Mouse (Mus musculus): ENCODE measurements at regions not wholly inside any gene's neighbourhood (a gene's known extent, or its start where the extent isn't known, plus 50 kb on each side); places are given as distances from the start of the nearest gene placed in this dataset.
"Not testable (repeated sequence)": the region's sequence is repeated elsewhere in the genome, so short reads cannot be mapped to it uniquely, and the experiment has no call there.

DNA sequence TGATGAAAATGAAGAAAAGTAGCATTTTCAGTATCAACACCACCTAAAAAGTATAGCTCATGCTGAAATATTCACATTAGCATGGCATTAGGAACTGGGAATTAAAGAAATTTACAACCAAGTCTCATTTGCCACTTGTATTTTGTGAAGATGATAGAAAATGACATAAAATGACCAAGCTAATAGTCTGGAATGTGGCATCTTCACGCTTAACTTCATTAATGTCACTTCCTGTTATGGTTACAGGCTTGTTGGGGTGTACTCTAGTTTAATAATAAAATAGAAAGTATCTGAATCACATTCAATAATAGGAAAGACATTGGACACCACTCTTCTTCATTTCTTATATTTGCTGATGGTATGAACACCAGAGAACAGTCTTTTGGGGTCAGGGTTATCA, 167.1 kb downstream of the Pcdh17 start:
- no peak for DNase-seq

DNA sequence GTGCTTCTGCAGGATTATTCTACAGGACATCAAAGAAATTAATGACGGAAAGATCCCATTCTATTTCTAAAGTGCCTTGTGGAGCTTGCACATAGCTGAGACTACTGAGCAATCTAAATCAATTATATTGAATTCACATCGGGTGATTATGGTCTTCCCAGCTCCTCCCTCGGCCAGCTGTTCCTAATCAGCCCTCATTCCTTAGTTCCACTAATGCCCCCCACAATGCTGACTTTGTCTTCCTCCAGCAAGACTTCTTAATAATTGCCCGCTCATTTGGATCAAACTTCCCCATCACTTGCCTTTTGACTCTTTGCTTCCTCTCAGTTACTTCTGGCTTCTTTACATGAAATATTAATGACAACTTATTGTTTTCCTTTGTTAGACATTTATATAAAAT, 169.2 kb downstream of the Pcdh17 start:
- DNase-seq, result no peak

DNA sequence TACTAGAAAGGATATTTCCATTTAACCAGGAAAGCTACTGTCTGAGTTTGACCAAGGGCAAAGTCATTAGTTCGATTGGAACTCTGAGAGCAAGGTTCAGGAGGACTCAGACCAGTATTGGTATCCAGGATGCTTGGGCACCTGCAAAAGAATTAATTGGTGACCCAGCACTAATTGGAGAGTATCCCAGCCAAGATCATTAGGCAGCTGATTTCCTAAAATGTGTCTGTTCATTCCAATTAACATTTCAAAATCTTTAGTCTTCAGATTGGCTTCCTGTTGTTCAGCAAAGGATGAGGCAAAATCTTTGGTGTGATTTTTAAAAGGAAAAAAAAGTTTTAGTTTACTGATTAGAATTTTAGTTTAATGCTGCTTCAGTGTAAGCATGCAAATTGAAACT, 201.7 kb downstream of the Pcdh17 start:
- DNase-seq, result no peak

DNA sequence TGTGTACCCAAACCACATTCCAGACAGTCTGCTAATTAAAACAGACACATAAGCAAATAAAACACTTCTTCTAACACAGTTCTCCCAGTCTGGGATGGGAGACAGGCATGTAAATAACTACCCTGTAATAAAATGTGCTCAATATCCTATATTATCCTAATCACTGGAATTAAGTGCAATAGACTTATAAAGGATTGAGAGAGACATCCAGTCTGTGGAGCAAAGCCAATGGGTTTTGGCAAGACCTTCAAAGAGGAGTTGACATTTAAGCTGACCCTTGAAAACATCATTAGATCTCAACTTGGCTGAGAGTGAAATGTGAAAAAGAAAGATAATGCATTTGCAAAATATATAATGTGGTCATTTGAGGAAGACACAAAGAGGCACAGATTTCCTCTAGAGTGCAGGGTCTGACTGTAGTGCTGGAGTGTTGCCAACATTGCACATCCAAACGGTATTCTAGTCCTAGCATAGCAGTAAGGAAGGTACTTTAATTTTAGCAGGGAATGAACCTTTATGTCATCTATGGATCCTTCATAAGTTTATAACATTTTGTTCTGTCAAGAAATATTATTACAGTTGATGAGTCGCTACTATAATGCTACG, 202.7 kb downstream of the Pcdh17 start:
- no peak for DNase-seq

DNA sequence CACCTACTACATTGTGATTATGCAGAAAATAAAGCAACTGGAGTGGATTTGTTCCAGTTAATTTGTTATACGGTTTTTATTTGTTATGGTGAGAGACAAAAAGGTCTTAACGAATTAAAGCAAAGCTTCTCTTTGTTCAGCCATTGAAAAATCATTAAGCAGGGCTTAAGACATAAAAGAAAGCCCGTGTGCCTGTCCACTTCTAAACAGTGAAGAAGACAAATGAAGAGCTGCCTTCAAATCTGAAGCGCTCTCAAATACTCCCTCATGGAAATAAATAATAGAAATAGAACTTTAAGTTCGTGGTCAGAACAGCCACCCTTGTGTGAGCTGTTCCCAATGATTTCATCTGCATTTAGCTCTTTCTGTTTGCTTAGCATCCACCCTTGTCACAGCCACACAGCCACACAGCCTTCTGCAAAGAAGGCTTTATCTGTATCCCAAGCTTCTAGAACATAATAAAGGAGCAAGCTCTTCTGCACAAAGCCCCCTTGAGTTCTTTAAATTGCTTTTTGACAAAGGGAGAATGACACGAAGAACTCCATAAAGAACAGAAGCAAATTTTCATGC, 215.9 kb downstream of the Pcdh17 start:
- no peak for DNase-seq

DNA sequence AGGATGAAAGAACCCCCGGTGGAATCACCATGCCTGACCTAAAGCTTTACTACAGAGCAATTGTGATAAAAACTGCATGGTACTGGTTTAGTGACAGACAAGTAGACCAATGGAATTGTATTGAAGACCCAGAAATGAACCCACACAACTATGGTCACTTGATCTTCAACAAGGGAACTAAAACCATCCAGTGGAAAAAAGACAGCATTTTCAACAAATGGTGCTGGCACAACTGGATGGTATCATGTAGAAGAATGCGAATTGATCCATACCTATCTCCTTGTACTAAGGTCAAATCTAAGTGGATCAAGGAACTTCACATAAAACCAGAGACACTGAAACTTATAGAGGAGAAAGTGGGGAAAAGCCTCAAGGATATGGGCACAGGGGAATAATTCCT, 224.3 kb downstream of the Pcdh17 start:
- not testable (repeated sequence) for DNase-seq

DNA sequence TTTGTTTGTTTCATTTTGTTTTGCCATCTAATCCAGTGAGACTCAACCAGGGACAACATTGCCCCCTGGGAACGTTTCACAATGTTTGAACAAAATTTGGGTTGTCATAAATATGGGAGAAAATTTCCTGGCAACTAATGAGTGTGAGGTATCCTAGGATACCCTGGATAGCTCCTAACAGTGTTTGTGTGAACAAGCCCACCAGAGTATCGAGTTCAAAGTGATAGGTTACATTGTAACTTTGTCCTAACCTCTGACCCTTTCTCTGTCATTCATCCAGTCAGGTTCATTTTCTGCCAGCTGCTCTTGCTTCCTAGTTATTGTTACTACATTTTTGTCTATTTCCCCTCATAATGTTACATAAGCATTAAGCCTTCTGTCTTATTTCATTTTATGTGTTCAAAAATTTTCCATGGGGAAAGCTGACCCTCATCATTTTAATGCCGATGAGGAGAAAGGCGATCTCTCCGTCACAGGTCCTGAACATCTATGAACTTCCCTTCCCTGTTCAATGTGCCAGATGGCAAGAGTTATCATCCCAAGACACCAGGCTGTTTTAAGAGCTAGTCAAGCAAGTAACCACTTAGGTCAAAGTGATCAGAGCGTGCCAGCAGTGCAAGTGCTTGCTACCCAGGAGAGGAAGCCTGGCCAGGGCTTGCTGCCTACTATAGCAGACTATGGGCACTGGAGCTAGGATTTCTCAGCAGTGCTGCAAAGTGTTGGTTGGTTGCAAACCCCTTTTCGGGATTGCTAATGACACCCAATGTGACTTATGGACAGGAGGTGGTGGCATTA, 228.5 kb downstream of the Pcdh17 start:
- peak; percentile 38 for DNase-seq

DNA sequence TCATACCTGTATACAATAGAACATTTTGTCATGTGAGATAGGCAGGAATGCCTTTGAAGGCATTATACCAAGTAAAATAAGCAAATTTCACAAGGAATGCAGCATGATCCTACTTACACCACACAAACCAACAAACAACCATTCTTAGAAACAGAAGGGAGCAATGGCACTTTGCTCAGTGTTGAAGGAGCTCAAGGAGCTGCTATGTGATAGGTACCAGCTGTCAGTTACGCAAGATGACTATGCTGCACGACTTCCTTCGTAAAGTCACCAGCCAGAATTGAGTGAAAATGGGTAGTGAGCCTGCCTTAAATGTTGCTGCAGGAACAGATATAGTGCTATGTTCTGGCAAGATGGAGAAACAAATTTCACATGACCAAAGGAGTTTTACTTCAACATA, 243.5 kb downstream of the Pcdh17 start:
- DNase-seq, result no peak

DNA sequence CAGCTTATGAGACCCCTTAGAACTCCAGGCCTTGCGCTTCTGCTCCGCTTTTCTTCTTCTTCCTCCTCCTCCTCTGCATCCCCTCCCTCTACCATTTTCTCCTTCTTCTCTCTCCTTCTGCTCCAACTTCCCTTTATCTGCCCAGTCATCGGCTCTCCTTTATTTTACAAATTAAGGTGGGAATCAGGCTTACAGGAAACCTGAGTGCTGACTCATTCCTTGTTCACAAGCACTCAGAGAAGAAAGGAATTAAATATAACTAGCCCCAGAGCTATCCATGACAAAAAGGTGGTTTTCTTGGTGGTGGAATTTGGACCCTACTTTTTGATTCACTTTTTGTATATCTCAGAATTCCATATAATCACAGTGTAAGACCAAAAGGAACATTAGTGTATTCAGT, 247.4 kb downstream of the Pcdh17 start:
- DNase-seq, result no peak
